Mouse (Mus musculus): ENCODE measurements around the gene Cdk14.

GRCm38 (mm10) chr5:5254391-5254790 lies 165.7 kb downstream of the Cdk14 start:
- TF ChIP-seq CTCF (conservative IDR thresholded peaks at IDR 0.05; ENCODE audit: low read length) (no peak), POU5F1 (IDR thresholded peaks at IDR 0.05; ENCODE audit: borderline replicate concordance, low read length) (no peak)

All from E14TG2a.4 (cell line).